Mouse (Mus musculus) embryonic facial prominence, embryonic 13.5 days (tissue): ENCODE measurements around the gene Ing3. TPM values are rescaled to one million over a fixed set of nuclear protein-coding genes. Genes with fewer than 3 reads are reported as not detected.
A peak's percentile ranks its signal among the peaks of the same experiment; 100 is the strongest.

Experiments used
- ATAC-seq: fragments of 200-750 bp; cut with Nextera tagmentation; 2 replicates; pipeline ENCODE4 v1.8.0; 2017; ENCODE audit warnings: low read depth; ENCODE audit not compliant: insufficient number of reproducible peaks, insufficient read depth, low FRiP score, low TSS enrichment
- H3K27ac ChIP-seq: fragments of 300-500 bp; sonication (generic); 2 replicates; pipeline ENCODE4 v1.5.1; 2015; ENCODE audit warnings: moderate library complexity, mild to moderate bottlenecking, inconsistent platforms
- H3K27me3 ChIP-seq: fragments of 300-500 bp; sonication (generic); 2 replicates; pipeline ENCODE4 v1.6.1; 2015; ENCODE audit warnings: mild to moderate bottlenecking, inconsistent platforms
- H3K36me3 ChIP-seq: fragments of 300-500 bp; sonication (generic); 2 replicates; pipeline ENCODE4 v1.6.1; 2015; ENCODE audit warnings: mild to moderate bottlenecking, inconsistent platforms
- H3K4me1 ChIP-seq: fragments of 300-500 bp; sonication (generic); 2 replicates; pipeline ENCODE4 v1.6.1; 2015; ENCODE audit warnings: inconsistent platforms
- H3K4me2 ChIP-seq: fragments of 300-500 bp; sonication (generic); 2 replicates; pipeline ENCODE4 v1.6.1; 2015; ENCODE audit warnings: moderate library complexity, mild to moderate bottlenecking, inconsistent platforms
- H3K4me3 ChIP-seq: fragments of 300-500 bp; sonication (generic); 2 replicates; pipeline ENCODE4 v1.5.1; 2015; ENCODE audit warnings: mild to moderate bottlenecking, inconsistent platforms
- H3K9ac ChIP-seq: fragments of 300-500 bp; sonication (generic); 2 replicates; pipeline ENCODE4 v1.6.1; 2015; ENCODE audit warnings: mild to moderate bottlenecking, inconsistent platforms
- H3K9me3 ChIP-seq: fragments of 300-500 bp; sonication (generic); 2 replicates; pipeline ENCODE4 v1.6.1; 2016; ENCODE audit warnings: inconsistent platforms
- WGBS: fragments of 180-500 bp; shearing (Covaris S2); methylation state at CpG from one replicate; pipeline ENCODE4 v1.1.7; 2015; ENCODE audit warnings: mixed read lengths; 5-methylcytosine and 5-hydroxymethylcytosine counted together
- polyA plus RNA-seq: library from polyadenylated mRNA; unstranded; fragments of >200 nt; fragmentation: Nextera tagmentation; extraction: Ambion mirVana; gene quantifications from 2 replicates; pipeline ENCODE4 v1.2.1, GENCODE M21; 2015

Gene Ing3
- polyA plus RNA-seq, 1 experiment from 2014 or later, result 60.6 TPM

DNA sequence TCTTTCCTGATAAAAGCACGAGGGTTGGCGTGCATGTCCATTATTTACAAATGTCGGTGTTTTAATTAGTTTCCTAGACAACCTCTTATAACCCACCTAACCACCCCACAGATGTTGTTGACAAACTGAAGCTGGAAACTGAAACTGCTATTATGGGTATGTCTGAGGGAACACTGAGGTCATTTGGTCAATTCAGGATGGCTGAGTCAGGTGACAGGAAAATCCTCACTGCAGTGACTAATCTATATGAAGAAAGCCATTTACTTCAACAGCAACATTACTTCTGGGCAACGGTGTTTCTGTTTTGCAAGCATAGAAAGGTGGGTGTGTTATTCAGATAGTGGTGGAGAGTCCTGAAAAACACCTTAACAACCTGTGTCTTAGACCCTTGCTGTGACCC is 48.8 kb downstream of the Ing3 start:
- H3K4me3 ChIP-seq, result no peak overlapping the region
- H3K27ac ChIP-seq, result 0 out of 2 replicates have a peak overlapping the region, but pooled peaks have one; percentile 62
- no peak for ATAC-seq
- WGBS, result 40% methylated on average over 4 of the region's 4 CpGs
- H3K4me1 ChIP-seq, result peaks cover 45% of the 10 kb centered on the region
- no peak overlapping the region for H3K9ac ChIP-seq
- H3K9me3 ChIP-seq, result no peaks in the 10 kb centered on the region
- no peaks in the 10 kb centered on the region for H3K36me3 ChIP-seq
- H3K4me2 ChIP-seq, result no peak overlapping the region
- no peaks in the 10 kb centered on the region for H3K27me3 ChIP-seq

DNA sequence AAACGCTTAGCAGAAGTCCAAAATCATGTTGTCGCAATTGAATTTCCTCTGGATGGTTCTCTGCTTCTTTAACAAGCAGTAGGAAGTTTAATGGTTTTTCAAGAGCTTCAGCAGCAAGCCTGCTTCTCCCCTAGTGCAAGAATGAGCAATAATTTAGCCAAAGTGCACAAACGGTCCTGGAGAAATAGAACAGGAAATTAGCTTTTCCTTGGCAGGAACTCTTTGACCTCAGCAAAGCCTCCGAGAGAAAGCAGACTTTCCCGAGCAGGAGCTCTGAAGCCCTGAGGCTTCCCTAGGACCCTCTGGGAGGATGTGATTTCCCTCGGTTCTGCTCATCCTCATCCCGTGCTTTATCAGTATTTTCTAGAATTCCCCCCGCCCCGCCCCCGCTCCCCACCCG is 49.7 kb downstream of the Ing3 start:
- Histone ChIP-seq H3K36me3 (no peaks in the 10 kb centered on the region), H3K4me2 (peak overlapping the region; percentile 38), H3K4me3 (no peak overlapping the region), H3K4me1 (peaks cover 52% of the 10 kb centered on the region), H3K9me3 (no peaks in the 10 kb centered on the region), H3K27ac (peak overlapping the region; percentile 62), H3K27me3 (no peaks in the 10 kb centered on the region), H3K9ac (no peak overlapping the region)
- whole genome bisulfite sequencing, result 20% methylated on average over 11 of the region's 11 CpGs
- no peak for ATAC-seq

DNA sequence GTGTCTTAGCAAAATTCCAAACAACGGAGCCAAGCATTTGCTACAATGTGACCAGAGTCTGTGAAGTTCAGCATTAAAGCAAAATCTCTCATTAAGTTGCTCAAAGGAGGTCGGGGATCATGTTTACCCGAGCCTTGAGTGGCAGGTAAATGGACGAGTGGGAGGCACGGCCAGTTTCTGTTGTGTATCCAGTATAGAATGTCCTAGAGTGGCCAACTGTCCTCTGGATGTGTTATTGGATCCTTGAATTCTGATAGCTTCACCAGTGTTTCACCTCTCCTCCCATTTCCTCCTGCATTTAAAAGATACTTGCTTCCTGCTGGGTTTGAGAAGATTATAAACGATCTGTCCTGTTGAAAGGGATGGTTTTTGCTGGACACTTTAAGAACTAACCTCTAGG is 50.7 kb downstream of the Ing3 start:
- Histone ChIP-seq H3K9ac (no peak overlapping the region), H3K4me1 (peaks cover 52% of the 10 kb centered on the region), H3K4me2 (no peak overlapping the region), H3K27me3 (no peaks in the 10 kb centered on the region), H3K9me3 (no peaks in the 10 kb centered on the region), H3K27ac (no peak overlapping the region), H3K36me3 (no peaks in the 10 kb centered on the region), H3K4me3 (no peak overlapping the region)
- ATAC-seq, result no peak
- WGBS, result 25% methylated on average over 6 of the region's 6 CpGs

DNA sequence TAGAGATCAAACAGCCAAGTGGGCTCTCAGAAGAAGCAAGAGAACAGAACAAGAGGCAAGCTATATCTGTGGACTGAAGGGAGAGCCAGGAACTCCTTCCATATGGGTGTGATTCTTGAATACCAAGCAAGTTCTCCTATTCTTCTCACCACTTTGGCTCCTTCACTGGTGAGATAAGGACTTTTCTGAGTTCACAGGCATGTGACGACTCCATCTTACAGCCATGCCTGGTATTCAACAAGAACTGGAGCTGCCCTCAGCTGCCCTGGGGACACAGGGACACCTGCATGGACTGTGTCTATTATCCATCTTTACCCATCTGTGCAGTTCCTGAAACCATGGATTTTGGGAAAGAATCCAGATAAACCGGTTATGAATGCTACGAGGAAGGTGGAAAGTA is 51.5 kb downstream of the Ing3 start:
- Histone ChIP-seq H3K4me1 (peaks cover 52% of the 10 kb centered on the region), H3K27me3 (no peaks in the 10 kb centered on the region), H3K36me3 (no peaks in the 10 kb centered on the region), H3K9ac (no peak overlapping the region), H3K9me3 (no peaks in the 10 kb centered on the region), H3K4me3 (no peak overlapping the region), H3K4me2 (no peak overlapping the region), H3K27ac (no peak overlapping the region)
- WGBS, result 77% methylated on average over 3 of the region's 3 CpGs
- no peak for ATAC-seq

DNA sequence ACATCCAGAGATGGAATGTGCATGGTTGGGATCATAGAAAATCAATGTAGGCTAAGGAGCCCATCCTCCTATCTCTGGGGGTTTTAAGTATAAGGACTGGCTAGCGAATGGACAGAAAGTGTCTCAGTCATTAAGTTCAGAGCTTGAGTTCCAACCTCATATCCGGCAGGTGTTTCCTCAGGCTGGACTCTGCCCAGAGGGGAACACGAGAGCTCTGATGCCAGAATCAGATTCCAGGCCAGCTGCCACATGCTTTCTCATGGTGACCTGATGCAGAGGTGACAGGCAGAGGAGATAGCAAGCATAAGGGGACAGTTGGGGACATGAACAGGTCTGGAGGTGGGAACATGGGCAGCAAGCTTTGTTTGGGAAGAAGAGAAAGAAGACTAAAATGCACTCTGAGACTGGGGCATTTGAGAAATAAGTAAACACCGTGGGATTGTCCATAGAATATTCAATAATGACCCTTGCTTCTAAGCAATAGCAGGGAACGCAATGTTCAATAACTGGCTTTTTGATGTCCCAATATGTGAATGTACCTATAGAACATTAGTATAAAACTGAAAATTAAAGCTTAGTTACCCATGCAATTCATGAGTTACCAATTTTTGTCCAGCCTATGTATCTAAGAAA is 52.0 kb downstream of the Ing3 start:
- Histone ChIP-seq H3K9me3 (no peaks in the 10 kb centered on the region), H3K4me1 (peaks cover 52% of the 10 kb centered on the region), H3K9ac (no peak overlapping the region), H3K36me3 (no peaks in the 10 kb centered on the region), H3K27me3 (no peaks in the 10 kb centered on the region), H3K4me3 (no peak overlapping the region), H3K4me2 (no peak overlapping the region), H3K27ac (no peak overlapping the region)
- WGBS, result 73% methylated on average over 5 of the region's 5 CpGs
- no peak for ATAC-seq

DNA sequence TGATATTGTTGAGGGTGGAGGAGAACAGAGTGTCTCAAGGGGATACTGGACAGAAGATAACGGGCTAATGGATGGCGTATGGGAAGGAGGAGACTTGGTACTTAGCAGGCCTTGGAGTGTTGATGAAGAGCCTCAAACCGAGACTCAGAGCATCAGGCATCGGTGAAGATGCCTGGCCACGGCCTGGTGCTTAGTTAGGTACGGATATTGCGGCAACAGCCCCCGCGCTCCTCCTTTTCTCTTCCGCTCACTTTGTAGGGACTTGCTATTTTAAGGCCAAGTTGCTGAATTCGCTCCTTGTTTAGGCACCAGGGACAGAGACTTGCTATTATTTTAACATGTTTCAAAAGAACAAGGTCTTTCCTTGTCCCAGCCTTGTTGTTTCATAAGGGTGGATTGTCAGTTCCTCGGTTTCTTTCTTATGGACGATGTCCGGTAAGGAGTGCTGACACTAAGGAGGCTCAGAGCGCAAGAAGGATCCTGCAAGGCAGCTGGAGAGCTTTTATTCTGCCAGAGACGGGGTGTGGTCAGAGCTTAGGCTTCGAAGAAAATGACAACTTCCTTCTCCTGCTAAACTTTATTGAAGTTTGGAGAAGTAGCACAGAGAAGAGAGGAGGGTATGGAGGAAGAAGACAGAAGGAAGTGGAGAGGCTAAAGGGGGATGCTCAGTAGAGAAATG is 53.3 kb downstream of the Ing3 start:
- H3K27ac ChIP-seq, result peak overlapping the region; percentile 52
- H3K9ac ChIP-seq, result no peak overlapping the region
- no peaks in the 10 kb centered on the region for H3K36me3 ChIP-seq
- H3K27me3 ChIP-seq, result no peaks in the 10 kb centered on the region
- ATAC-seq, result no peak
- peak overlapping the region; percentile 21 for H3K4me2 ChIP-seq
- peaks cover 44% of the 10 kb centered on the region for H3K4me1 ChIP-seq
- no peak overlapping the region for H3K4me3 ChIP-seq
- WGBS, result 34% methylated on average over 17 of the region's 17 CpGs
- H3K9me3 ChIP-seq, result no peaks in the 10 kb centered on the region

DNA sequence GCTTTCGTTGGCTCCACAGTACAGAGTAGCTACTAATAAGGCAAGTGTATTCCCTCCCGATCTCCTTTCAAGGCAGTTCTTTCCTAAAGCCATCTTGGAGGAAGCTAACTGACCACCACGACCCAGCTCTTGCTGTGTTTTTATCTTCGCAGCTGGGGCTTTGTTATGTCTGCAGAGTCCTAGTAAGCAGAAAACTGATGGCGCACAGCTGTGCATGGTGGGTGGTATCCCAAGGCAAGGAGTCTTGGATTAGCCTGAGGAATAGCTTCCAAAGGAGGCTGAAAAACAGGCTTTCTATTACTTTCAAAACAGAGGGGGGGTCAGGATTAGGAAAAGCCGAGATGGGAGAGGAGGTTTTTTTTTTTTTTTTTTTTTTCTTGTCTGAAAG is 53.8 kb downstream of the Ing3 start:
- H3K9ac ChIP-seq, result no peak overlapping the region

DNA sequence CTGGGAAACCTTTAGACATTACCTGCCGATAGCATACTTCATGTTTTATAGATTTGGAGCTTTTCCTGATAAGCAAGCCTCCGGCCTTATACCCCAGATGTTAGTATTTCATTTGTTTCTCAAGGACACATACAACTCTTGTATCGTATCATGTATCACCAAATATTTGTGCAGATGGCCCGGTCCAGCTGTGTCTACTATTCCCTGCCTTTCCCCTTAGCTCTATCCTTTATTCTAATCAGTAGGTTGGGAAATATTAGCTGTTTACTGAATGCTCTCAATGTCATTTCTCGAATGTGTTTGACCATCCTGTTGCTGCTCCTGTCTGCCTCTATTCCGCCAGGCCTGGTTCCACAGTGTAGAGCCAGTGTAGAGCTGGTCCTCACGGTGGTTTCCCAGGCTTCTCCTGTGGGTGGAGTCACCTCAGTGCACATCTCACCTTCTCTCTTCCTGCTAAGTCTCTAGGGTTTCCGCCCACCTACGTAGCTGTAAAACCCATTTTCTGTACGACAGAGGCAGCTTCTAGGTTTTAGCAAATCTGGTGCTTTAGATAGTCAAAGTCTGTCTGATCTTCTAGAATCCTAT is 54.7 kb downstream of the Ing3 start:
- Histone ChIP-seq H3K36me3 (no peaks in the 10 kb centered on the region), H3K27me3 (no peaks in the 10 kb centered on the region), H3K4me3 (no peak overlapping the region), H3K9me3 (no peaks in the 10 kb centered on the region), H3K4me2 (no peak overlapping the region), H3K9ac (no peak overlapping the region), H3K27ac (no peak overlapping the region), H3K4me1 (peaks cover 30% of the 10 kb centered on the region)
- WGBS, result 79% methylated on average over 10 of the region's 10 CpGs
- ATAC-seq, result no peak

More for the DNA sequence above, 53.8 kb downstream of the Ing3 start:
- Histone ChIP-seq H3K36me3 (no peaks in the 10 kb centered on the region), H3K4me2 (peak overlapping the region; percentile 21), H3K4me1 (peaks cover 39% of the 10 kb centered on the region), H3K27ac (peak overlapping the region; percentile 52), H3K27me3 (no peaks in the 10 kb centered on the region), H3K9me3 (no peaks in the 10 kb centered on the region), H3K4me3 (no peak overlapping the region)
- 10% methylated on average over 6 of the region's 6 CpGs for WGBS
- no peak for ATAC-seq

DNA sequence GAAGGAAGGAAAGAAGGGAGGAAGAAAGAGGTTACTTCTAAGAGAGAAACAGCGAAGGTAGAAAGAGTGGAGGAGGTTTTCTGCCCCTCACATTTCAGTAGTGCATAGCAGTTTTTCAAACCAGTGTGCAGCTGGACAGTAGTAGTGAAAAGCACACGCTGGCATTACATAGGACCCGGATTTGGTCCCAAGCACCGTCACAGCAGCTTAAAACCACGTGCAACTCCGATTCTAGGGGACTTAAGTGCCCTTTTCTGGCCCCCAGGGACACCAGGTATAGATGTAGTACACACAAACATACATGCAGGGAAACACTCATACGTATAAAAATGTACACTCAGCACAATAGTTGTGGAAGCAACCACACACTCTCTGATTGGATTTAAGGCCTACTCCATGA is 59.0 kb downstream of the Ing3 start:
- Histone ChIP-seq H3K27ac (no peak overlapping the region), H3K27me3 (no peaks in the 10 kb centered on the region), H3K36me3 (no peaks in the 10 kb centered on the region), H3K9ac (no peak overlapping the region), H3K9me3 (no peaks in the 10 kb centered on the region), H3K4me3 (no peak overlapping the region), H3K4me2 (no peak overlapping the region), H3K4me1 (peaks cover 7% of the 10 kb centered on the region)
- no peak for ATAC-seq
- 92% methylated on average over 7 of the region's 7 CpGs for WGBS

DNA sequence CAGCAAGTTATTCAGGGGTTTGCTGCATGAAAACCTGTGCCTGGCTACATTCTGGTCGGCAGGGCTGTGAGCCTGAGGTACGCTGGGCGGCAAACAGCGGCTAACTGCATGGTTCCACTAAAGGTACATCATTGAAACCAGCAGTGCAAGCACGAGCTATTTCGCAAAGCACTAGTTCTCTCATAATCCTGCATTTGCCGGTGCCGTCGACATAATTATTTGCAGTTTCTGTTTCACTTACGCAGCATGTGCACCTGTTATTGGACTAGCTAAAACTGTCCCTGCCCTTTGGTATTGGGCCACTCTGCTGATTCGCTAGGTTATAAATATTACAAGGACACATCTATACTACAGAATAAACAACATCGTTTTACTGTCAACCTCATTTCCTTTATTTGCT is 60.9 kb downstream of the Ing3 start:
- Histone ChIP-seq H3K4me2 (no peak overlapping the region), H3K4me1 (0 out of 2 replicates have a peak, but pooled peaks cover 2% of the 10 kb centered on the region), H3K36me3 (peaks cover 6% of the 10 kb centered on the region; the same call in 1 of the 2 replicates), H3K27ac (no peak overlapping the region), H3K4me3 (no peak overlapping the region), H3K27me3 (no peaks in the 10 kb centered on the region), H3K9ac (no peak overlapping the region), H3K9me3 (no peaks in the 10 kb centered on the region)
- ATAC-seq, result no peak
- WGBS, result 79% methylated on average over 12 of the region's 12 CpGs

DNA sequence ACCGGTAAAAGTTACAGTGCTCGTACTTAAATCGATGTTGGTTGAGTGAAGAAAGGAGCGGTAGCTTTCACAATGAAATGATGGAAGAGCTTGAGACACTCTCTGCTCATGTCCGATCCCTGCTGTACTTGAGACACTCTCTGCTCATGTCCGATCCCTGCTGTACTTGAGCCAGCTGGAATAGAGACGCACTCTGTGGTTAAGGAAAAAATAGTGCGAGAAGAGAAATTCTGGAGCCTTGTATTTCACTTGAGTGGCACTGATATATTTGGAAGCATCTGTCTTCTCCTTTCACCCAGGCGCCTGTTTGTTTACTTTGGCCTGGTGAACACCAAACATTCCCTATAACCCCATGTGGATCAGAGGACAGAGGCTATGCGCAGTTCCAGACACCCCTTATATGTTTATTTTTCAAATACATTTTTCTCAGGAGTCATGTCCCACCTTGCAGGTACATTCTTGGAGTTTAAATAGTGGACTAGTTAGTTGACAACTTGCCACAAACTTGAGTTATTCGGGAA is 61.5 kb downstream of the Ing3 start:
- WGBS, result 88% methylated on average over 11 of the region's 11 CpGs
- Histone ChIP-seq H3K9me3 (no peaks in the 10 kb centered on the region), H3K4me2 (no peak overlapping the region), H3K36me3 (peaks cover 6% of the 10 kb centered on the region; the same call in 1 of the 2 replicates), H3K4me1 (0 out of 2 replicates have a peak, but pooled peaks cover 2% of the 10 kb centered on the region), H3K27me3 (no peaks in the 10 kb centered on the region), H3K27ac (no peak overlapping the region), H3K9ac (no peak overlapping the region), H3K4me3 (no peak overlapping the region)
- no peak for ATAC-seq

DNA sequence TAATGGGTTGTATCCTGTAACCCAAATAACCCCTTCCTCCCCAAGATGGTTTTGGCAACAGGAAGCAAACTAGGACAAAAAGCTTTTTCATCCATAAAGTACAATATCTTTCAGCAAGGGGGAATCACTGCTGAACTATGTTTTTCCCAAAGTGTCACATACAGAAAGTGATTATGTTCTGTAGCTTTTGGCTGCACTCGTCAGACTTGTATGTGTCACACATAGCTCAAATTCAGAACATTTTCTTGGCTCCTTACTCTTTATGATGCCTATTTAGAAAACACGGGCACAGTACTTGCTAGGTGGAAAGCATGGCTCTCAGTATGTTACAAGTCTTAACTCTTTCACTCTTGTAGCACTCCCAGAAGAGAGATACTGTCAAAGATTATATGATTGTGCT is 62.2 kb downstream of the Ing3 start:
- no peak overlapping the region for H3K27ac ChIP-seq
- H3K4me3 ChIP-seq, result no peak overlapping the region
- H3K4me1 ChIP-seq, result 0 out of 2 replicates have a peak, but pooled peaks cover 2% of the 10 kb centered on the region
- no peaks in the 10 kb centered on the region for H3K27me3 ChIP-seq
- H3K4me2 ChIP-seq, result no peak overlapping the region
- WGBS, result 51% methylated on average over 2 of the region's 2 CpGs
- peaks cover 6% of the 10 kb centered on the region; the same call in 1 of the 2 replicates for H3K36me3 ChIP-seq
- H3K9ac ChIP-seq, result no peak overlapping the region
- no peak for ATAC-seq
- no peaks in the 10 kb centered on the region for H3K9me3 ChIP-seq
